Mouse (Mus musculus): ENCODE measurements around the gene Tox3. TPM values are rescaled to one million over a fixed set of nuclear protein-coding genes. Genes with fewer than 3 reads are reported as not detected.

The Tox3 gene
- polyA plus RNA-seq, 1 experiment from 2014 or later, result 4.6 TPM

DNA sequence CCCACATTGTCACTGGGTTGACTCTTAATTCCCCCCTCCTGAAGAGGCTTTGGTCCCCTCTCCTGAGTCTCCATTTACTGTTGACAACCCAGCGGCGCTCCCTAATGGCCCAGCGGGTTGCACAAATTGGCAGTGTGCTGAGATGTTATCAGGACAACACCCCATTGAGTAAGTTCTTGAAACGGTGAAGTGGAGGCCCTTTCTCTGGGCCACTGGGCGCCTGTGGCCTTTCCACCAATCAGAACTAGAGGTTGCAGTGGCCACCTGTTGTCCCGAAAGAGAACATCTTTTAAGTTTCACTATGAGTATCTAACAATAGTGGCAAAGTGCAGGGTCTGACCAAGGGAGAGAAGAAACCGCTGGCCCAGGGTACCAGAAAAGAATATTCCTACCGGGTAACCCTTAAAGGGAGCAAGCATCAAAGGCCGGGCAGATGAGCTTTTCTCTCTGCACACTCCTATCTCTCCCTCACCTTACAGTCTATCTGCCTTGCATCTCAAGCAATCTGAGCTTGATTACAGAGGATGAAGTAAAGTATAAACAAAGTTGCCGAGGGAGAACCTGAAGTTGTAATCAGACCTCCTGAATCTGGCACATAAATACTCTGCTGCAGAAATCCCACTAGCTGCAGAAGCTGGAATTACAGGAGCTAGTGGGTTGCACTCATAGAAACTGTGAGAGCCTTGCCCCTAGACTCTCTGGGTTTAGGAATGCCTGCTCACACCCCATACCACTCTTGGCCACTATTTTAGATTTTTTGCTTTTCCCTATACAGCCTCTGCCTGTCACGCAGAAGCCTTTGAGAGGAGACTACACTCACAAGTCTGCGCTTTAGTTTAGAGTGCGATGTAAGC, 1.8 kb upstream of the Tox3 start:
- Histone ChIP-seq H3K27me3 (ENCODE audit: low read depth, poor library complexity, severe bottlenecking) (peaks cover 53% of the 10 kb centered on the region), H3K4me3 (no peak overlapping the region), H3K9me3 (replicated peaks) (no peaks in the 10 kb centered on the region), H3K36me3 (no peaks in the 10 kb centered on the region), H3K4me1 (peaks cover 26% of the 10 kb centered on the region), H3K27ac (no peak overlapping the region)
- WGBS, result 21% methylated on average over 13 of the region's 13 CpGs
- DNase-seq (ENCODE audit: low spot score), result peak; percentile 37

DNA sequence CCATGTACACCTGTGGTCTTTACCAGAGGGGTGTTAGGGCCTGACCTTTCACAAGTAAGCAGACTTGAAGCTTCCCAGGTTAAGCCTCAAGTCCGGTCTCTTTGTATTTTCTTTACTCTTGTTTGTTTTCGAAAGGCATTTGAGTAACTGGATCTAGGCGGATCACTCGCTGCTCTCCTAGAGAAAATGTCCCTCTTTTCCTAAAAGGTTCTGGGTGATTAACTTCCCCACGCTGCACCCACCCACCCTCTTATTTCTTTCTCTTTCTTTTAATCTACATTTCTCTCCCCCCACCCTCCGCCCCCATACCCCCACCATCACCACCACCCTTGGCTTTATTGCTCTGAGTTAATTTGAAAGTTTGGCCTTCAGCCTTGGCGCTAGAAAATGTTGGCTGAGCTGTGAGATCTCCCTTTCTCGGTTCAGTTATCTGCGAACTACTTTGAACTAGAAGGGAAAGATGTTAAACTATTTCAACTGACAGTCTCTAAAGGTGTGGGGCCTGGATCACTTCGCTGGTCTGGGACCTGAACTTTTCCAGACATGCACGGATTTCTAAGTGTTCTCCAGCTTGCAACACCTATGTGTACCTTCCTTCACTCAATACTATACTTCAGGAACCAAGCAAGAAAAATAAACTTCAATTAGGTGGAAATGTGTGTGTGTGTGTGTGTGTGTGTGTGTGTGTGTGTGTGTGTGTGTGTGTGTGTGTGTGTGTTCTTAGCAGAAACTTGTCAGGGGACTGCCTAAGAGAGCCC, 962 bp upstream of the Tox3 start:
- 10% methylated on average over 11 of the region's 11 CpGs for WGBS
- Histone ChIP-seq H3K9me3 (replicated peaks) (no peaks in the 10 kb centered on the region), H3K27ac (peak overlapping the region; percentile 93), H3K36me3 (no peaks in the 10 kb centered on the region), H3K27me3 (ENCODE audit: low read depth, poor library complexity, severe bottlenecking) (peaks cover 53% of the 10 kb centered on the region), H3K4me3 (peak overlapping the region; percentile 76), H3K4me1 (peaks cover 26% of the 10 kb centered on the region)
- peak; percentile 25 for DNase-seq (ENCODE audit: low spot score)

- H3K4me3 ChIP-seq, result peak overlapping the region; percentile 76
- no peaks in the 10 kb centered on the region for H3K36me3 ChIP-seq
- DNase-seq (ENCODE audit: low spot score), result peak; percentile 68
- H3K27ac ChIP-seq, result peak overlapping the region; percentile 93
- peaks cover 26% of the 10 kb centered on the region for H3K4me1 ChIP-seq
- under 1% methylated on average over 61 of the region's 66 CpGs for WGBS
- H3K9me3 ChIP-seq (replicated peaks), result no peaks in the 10 kb centered on the region
- H3K27me3 ChIP-seq (ENCODE audit: low read depth, poor library complexity, severe bottlenecking), result peaks cover 53% of the 10 kb centered on the region
These were observed 464 bp downstream of the Tox3 start for GRCm38 (mm10) chr8:90347581-90348177.

DNA sequence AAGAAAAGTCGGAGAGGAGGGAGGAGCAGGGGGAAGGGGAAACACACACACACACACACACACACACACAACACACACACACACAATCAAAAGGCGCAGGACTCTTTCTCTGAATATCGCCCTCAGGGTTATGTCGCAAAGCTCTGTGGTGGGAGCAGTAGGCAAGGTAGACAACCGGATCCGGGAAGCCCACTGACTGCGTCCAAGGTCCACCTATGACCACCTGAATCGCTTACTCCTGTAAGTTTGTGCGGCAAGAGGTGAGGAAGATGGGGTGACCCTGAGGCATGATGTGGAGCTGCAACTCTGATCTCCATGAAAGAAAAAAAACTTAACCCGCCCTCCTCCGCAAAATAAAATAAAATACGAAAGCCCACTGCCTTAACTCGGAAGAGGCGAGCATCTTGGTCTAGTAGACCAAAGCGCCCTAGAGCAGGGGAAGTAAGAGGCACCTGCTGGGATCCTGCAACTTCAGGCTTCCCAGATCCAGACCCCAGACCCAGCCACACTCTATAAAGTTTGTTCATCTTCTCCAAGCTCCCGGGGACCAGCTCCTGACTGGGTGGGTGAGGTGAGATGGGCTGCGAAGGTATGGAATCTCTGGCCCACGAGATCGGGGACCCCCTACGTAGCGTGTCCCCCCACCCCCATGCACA, 1.1 kb downstream of the Tox3 start:
- H3K4me1 ChIP-seq, result peaks cover 26% of the 10 kb centered on the region
- peak overlapping the region; percentile 76 for H3K4me3 ChIP-seq
- DNase-seq (ENCODE audit: low spot score), result no peak
- 3% methylated on average over 21 of the region's 21 CpGs for WGBS
- no peaks in the 10 kb centered on the region for H3K36me3 ChIP-seq
- peaks cover 53% of the 10 kb centered on the region for H3K27me3 ChIP-seq (ENCODE audit: low read depth, poor library complexity, severe bottlenecking)
- H3K27ac ChIP-seq, result peak overlapping the region; percentile 93
- no peaks in the 10 kb centered on the region for H3K9me3 ChIP-seq (replicated peaks)

DNA sequence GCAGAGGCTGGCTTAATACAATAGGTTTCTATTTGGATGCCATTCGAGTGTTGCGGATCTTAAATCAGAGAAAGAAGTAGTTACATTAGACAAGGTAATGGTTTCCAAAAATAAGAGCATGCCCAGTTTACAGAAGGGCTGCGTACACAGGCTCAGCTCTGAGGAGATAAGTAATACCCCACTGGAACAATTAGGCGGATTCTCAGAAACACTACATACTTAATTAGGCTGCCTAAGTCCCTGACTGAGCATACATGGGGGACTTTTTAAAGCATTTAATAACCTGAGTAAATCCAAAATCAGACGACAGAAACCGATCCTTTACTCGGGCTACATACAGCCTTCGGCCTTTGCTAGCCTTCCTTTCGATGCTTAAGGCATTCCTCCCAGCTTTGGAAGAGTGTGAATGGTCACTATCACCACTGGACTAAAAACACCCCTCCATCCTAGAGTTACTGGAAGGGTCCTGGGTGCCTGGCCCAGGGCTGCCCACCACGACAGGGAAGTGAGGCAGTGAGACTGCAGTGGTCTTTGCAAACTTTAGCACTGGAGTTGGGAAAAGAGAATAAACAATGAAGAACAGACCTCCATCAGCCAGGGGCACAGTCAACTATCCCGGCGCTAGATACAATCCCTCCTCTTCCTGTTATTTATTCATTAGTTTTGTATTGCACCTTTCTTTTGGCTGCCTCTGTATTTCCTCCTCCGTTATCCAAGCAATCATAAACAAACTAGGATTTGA, 1.8 kb downstream of the Tox3 start:
- no peak for DNase-seq (ENCODE audit: low spot score)
- no peak overlapping the region for H3K27ac ChIP-seq
- H3K4me3 ChIP-seq, result peak overlapping the region; percentile 76
- H3K4me1 ChIP-seq, result peaks cover 26% of the 10 kb centered on the region
- WGBS, result 52% methylated on average over 13 of the region's 13 CpGs
- no peaks in the 10 kb centered on the region for H3K36me3 ChIP-seq
- H3K27me3 ChIP-seq (ENCODE audit: low read depth, poor library complexity, severe bottlenecking), result peaks cover 49% of the 10 kb centered on the region
- no peaks in the 10 kb centered on the region for H3K9me3 ChIP-seq (replicated peaks)

- Histone ChIP-seq H3K9me3 (replicated peaks) (no peaks in the 10 kb centered on the region), H3K27me3 (ENCODE audit: low read depth, poor library complexity, severe bottlenecking) (no peaks in the 10 kb centered on the region), H3K27ac (no peak overlapping the region), H3K36me3 (peaks cover 5% of the 10 kb centered on the region; the same call in 1 of the 2 replicates), H3K4me1 (no peaks in the 10 kb centered on the region), H3K4me3 (no peak overlapping the region)
- WGBS, result 82% methylated on average over 7 of the region's 7 CpGs
- DNase-seq (ENCODE audit: low spot score), result no peak
These were observed 17.5 kb downstream of the Tox3 start for GRCm38 (mm10) chr8:90330377-90331285.

DNA sequence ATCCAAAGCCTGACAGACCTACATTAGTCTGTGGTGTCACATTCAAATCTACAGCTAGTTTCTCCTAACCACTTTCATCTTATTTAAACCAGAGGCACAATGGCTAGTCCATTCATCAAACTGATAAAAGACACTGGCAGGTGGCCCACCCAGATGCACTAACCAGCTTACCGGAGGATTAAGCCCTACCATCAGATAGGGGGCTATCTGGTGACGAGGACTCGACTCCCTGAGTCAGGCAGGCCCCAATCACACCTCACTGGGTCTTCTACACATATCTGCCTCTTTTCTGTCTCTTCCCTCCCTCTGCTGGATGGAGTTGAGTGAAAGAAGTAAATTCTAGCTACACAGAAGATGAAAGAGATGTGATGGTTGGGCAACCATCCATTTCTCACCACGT, 24.3 kb downstream of the Tox3 start:
- Histone ChIP-seq H3K27ac (no peak overlapping the region), H3K9me3 (replicated peaks) (no peaks in the 10 kb centered on the region), H3K27me3 (ENCODE audit: low read depth, poor library complexity, severe bottlenecking) (no peaks in the 10 kb centered on the region), H3K36me3 (no peaks in the 10 kb centered on the region), H3K4me3 (no peak overlapping the region), H3K4me1 (no peaks in the 10 kb centered on the region)
- no peak for DNase-seq (ENCODE audit: low spot score)
- 22% methylated on average over 4 of the region's 4 CpGs for WGBS

- Histone ChIP-seq H3K36me3 (no peaks in the 10 kb centered on the region), H3K4me1 (no peaks in the 10 kb centered on the region), H3K4me3 (no peak overlapping the region), H3K27ac (no peak overlapping the region), H3K9me3 (replicated peaks) (no peaks in the 10 kb centered on the region), H3K27me3 (ENCODE audit: low read depth, poor library complexity, severe bottlenecking) (no peaks in the 10 kb centered on the region)
- DNase-seq (ENCODE audit: low spot score), result no peak
- 92% methylated on average over 8 of the region's 8 CpGs for WGBS
These were observed 25.3 kb downstream of the Tox3 start for GRCm38 (mm10) chr8:90322701-90323439.

- 97% methylated on average over 1 of the region's 1 CpGs for WGBS
- no peak overlapping the region for H3K27ac ChIP-seq
- H3K36me3 ChIP-seq, result no peaks in the 10 kb centered on the region
- no peaks in the 10 kb centered on the region for H3K27me3 ChIP-seq (ENCODE audit: low read depth, poor library complexity, severe bottlenecking)
- no peak overlapping the region for H3K4me3 ChIP-seq
- no peaks in the 10 kb centered on the region for H3K9me3 ChIP-seq (replicated peaks)
- H3K4me1 ChIP-seq, result no peaks in the 10 kb centered on the region
- DNase-seq (ENCODE audit: low spot score), result no peak
These were observed 26.9 kb downstream of the Tox3 start for GRCm38 (mm10) chr8:90321255-90321654.

DNA sequence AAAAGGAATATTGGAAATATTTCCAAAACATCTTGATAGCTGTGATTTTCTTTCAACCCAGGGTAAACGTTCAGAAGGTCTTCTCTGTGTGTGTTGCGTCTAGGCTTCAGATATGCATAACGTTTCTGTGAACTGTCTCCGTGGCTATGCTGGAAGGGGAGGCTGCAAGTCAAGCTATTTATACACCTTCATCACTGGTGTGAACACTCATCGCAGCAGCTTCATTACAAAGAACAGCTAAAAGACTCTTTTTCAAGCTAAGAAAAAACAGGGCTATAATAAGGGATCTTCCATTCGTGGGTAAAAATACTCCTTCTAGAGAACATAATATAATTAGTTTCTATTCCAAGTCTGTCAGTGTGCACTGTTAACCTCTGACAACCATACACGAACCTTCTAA, 33.8 kb downstream of the Tox3 start:
- Histone ChIP-seq H3K27ac (no peak overlapping the region), H3K9me3 (replicated peaks) (no peaks in the 10 kb centered on the region), H3K4me1 (0 out of 2 replicates have a peak, but pooled peaks cover 3% of the 10 kb centered on the region), H3K4me3 (no peak overlapping the region), H3K27me3 (ENCODE audit: low read depth, poor library complexity, severe bottlenecking) (no peaks in the 10 kb centered on the region), H3K36me3 (no peaks in the 10 kb centered on the region)
- no peak for DNase-seq (ENCODE audit: low spot score)
- 93% methylated on average over 7 of the region's 7 CpGs for WGBS

DNA sequence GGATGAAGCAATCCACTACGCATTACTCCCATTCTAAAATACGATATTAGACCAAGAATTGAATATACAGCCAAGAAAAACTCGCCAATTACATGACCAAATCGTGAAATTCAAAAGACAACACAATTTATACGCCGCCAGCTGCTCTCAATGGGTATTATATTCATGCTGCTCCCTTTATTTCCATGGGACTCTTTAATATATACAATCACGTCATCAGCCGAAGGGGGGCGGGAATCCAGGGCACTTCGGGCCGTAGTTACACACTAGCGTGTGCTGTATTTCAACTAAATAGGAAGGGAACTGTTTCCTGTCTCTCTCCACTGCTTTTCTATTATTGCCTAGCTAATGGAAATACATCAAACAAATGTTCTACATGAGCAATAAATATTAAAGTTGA, 45.2 kb downstream of the Tox3 start:
- peaks cover 7% of the 10 kb centered on the region; the same call in 1 of the 2 replicates for H3K36me3 ChIP-seq
- WGBS, result 94% methylated on average over 12 of the region's 12 CpGs
- H3K9me3 ChIP-seq (replicated peaks), result peaks cover 4% of the 10 kb centered on the region; the same call in 1 of the 2 replicates
- H3K27me3 ChIP-seq (ENCODE audit: low read depth, poor library complexity, severe bottlenecking), result no peaks in the 10 kb centered on the region
- H3K4me3 ChIP-seq, result no peak overlapping the region
- DNase-seq (ENCODE audit: low spot score), result no peak
- peaks cover 5% of the 10 kb centered on the region; the same call in 1 of the 2 replicates for H3K4me1 ChIP-seq
- H3K27ac ChIP-seq, result no peak overlapping the region

Measured in limb, embryonic 10.5 days (tissue).